Mouse (Mus musculus) bone marrow macrophage, adult 2 months (primary cell): ENCODE measurements at regions not wholly inside any gene's neighbourhood (a gene's known extent, or its start where the extent isn't known, plus 50 kb on each side); places are given as distances from the start of the nearest gene placed in this dataset.
A peak's percentile ranks its signal among the peaks of the same experiment; 100 is the strongest.

Source experiments
- H3K27ac ChIP-seq: 2 replicates; pipeline ENCODE4 v1.5.1; 2012; ENCODE audit warnings: low read depth, low read length; ENCODE audit not compliant: insufficient read depth
- H3K4me1 ChIP-seq: 2 replicates; pipeline ENCODE4 v1.6.1; 2012; ENCODE audit warnings: low read length; ENCODE audit not compliant: control insufficient read depth, insufficient read depth
- H3K4me3 ChIP-seq: 2 replicates; pipeline ENCODE4 v1.5.1; 2012; ENCODE audit warnings: mild to moderate bottlenecking, low read length, moderate library complexity; ENCODE audit not compliant: insufficient read depth
- CTCF ChIP-seq: IDR thresholded peaks from 2 replicates; pipeline ENCODE4 v1.5.1; 2012; ENCODE audit warnings: low read depth, mild to moderate bottlenecking, low read length, moderate library complexity
- POLR2A ChIP-seq: IDR thresholded peaks from 2 replicates; pipeline ENCODE4 v1.6.1; 2012; ENCODE audit warnings: mild to moderate bottlenecking, low read depth, low read length, borderline replicate concordance

DNA sequence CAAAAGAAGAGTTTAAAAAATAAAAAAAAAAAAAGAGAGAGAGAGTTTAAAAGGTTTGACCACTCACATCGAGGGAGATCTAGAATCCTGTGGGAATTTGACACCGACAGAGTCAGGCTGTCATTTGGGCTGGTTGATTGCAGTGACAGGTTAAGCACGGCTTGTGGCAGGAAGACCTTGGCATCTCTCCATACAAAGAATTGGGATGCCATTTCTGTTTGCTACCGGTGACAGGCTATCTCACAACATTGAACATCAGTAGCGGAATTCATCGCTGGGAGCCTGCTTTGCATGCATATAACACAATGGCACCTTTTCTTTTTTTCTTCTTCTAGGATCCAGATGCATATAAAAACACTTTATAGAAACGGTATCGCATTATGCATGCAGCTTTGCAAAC, 53.7 kb upstream of the Gm26657 start:
- H3K4me1 ChIP-seq: peaks cover 3% of the 10 kb centered on the region
- TF ChIP-seq POLR2A (no peak), CTCF (no peak)
- no peak overlapping the region for H3K27ac ChIP-seq
- no peak overlapping the region for H3K4me3 ChIP-seq

DNA sequence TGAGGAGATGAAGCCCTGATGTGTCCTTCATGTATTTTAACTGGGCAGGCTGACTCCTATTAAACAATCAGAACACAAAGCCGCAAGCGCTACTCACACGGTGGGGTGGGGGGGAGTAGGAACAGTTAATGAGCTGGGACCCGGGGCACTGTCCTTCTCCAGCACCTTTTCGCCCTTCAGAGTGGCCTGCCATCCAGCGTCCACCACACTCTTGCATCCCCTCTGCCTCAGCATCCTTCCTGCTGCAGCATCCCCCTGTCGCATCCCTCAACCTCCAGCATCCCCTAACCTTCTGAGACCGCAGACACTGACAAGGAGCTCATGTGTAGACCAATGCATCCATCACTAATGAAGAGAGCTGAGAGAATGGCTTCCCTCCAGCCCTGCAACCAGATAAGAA, 54.2 kb upstream of the Gm26657 start:
- Histone ChIP-seq H3K27ac (no peak overlapping the region), H3K4me3 (no peak overlapping the region), H3K4me1 (peaks cover 6% of the 10 kb centered on the region)
- no peak for TF ChIP-seq POLR2A
- TF ChIP-seq CTCF: no peak

DNA sequence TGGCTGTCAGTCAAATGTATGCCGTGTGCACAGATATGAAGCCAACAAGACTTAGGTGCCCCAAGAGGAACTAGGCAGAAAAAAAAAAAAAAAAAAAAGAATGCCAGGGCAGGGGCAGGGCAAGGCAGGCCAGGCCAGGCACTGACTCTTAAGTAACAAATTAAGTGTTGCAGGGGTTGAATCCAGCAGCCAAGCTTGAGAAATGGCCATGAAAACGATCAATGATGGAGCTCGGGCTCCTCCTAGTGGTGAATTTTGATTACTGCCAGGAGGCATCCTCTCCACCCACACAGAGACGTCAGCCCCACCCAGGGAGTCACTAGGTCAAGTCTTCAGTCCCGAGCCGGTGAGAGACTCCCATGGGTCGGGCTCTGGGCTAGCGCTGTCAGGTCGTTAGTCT, 54.7 kb upstream of the Gm26657 start:
- Histone ChIP-seq H3K4me1 (peaks cover 9% of the 10 kb centered on the region), H3K4me3 (no peak overlapping the region), H3K27ac (no peak overlapping the region)
- TF ChIP-seq POLR2A: no peak
- TF ChIP-seq CTCF: peak; percentile 68

DNA sequence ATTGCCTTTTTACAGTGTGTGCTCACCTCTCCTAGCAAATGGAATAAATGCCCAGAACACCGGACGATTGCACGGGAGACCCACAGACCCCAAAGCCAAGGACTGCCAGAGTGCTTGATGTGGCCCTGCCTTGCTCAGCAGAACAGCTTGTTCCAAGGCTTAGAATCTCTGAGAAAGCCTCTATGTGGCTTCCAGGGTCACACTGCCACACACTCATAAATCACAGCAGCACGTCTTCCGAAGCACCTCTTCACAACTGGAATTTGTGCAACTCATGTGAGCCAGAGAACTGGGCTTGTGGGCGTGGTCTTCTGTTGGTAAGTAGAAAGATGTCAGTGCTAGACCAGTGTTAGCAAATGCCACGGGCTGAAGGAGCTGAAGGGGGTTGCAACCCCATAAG, 55.8 kb upstream of the Gm26657 start:
- H3K4me3 ChIP-seq: no peak overlapping the region
- peaks cover 9% of the 10 kb centered on the region for H3K4me1 ChIP-seq
- TF ChIP-seq POLR2A (no peak), CTCF (no peak)
- no peak overlapping the region for H3K27ac ChIP-seq

DNA sequence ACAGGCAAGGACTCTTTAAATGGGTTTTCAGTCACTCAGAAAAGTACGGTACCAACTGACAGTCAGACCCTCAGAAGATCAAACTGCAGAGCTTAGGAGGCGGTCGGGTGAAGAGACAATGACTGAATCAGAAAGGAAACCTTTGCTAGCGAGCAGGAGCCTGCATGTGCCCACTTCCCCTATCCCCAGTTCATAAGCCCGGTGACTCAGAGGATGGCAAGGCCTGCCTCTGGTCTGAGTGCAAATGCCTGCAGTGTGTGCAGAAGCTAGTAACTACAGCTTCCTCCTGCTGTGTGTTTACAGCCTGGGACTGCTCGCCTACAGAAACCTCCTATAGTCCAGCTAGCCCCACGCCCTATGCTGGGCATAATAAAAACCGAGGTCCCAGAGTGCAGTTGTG, 58.7 kb upstream of the Gm26657 start:
- TF ChIP-seq CTCF (no peak), POLR2A (no peak)
- Histone ChIP-seq H3K27ac (0 out of 2 replicates have a peak overlapping the region, but pooled peaks have one; percentile 28), H3K4me1 (peaks cover 9% of the 10 kb centered on the region), H3K4me3 (no peak overlapping the region)

DNA sequence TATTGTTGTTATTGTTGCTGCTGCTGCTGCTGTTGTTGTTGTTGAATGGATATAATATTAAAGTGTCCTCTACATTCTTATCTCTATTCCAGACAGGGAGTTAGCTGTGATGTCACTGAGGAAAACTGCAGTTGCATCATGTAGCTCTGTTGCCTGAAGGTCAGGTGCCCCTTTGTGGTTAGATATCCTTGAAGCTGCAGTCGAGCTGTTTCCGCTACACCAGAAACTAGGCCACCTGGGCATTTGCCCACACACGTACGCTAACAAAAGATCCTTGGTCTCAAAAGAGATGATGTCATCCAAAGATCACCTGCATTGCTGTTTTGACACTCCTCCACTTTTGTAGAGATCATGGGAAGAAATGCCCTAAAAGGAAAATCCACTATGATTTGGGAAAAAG, 66.0 kb upstream of the Gm26657 start:
- H3K27ac ChIP-seq: no peak overlapping the region
- H3K4me1 ChIP-seq: no peaks in the 10 kb centered on the region
- no peak for TF ChIP-seq POLR2A
- TF ChIP-seq CTCF: no peak
- H3K4me3 ChIP-seq: no peak overlapping the region

DNA sequence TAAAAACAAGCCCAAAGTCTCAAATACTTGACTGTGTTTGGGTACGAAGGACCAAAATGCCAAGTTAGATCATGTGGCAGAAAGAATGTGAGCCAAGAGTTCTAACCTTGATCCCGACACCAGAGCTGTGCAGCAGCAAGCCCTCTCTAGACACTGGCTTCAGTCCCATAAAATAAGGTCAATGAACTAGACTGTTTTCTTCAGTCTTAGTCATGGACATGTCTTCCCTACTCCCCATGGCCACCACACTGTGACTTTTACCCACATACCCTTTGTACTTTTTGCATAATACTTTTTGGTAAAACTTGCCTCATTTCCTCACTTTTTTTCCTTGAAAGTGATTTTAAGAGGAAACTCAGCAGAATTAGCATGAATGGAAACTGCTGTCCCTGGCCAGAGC, 74.9 kb upstream of the Gm26657 start:
- TF ChIP-seq CTCF (no peak), POLR2A (no peak)

DNA sequence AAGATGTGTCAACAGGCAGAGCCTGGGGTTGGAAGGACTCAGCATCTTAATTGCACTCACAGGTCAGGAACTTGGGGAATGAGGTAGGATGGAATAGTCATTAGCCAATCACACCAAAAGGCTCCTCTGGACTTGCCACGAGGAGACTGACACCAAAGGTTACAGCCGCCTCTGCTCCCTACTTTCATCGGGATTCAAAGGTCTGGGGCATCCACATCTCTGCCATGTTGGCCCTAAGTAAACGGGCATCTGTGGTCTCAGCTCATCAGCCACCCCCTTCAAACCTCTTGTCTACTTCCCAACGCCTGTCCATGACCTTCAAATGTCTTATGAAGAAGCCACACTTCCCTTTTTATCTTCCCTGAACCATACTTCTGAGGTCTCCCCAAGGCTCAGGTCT, 78.1 kb upstream of the Gm26657 start:
- no peak overlapping the region for H3K4me3 ChIP-seq
- no peak for TF ChIP-seq CTCF
- no peak for TF ChIP-seq POLR2A

More for the DNA sequence above, 74.9 kb upstream of the Gm26657 start:
- Histone ChIP-seq H3K4me1 (no peaks in the 10 kb centered on the region), H3K4me3 (no peak overlapping the region), H3K27ac (no peak overlapping the region)

DNA sequence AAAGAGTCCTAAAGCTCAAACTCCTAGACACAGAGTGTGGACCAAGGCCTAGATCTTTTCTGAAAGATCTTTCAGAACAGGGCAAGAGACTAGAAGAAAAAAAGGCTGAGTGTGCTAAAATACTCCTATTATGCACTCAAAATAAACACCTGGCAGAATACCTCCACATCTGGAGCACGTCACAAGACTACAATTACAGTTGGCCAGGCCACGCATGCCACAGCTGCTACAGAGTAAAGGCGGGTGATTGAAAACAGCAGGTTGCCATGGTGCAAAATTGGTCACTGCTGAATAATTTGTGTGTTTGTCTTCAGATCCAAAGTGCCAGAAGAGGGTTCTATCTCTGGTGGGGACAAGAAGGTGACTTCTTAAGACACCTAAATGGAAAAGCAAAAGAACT, 82.8 kb upstream of the Gm26657 start:
- no peak for TF ChIP-seq CTCF

More for the DNA sequence above, 78.1 kb upstream of the Gm26657 start:
- Histone ChIP-seq H3K4me1 (no peaks in the 10 kb centered on the region), H3K27ac (no peak overlapping the region)

DNA sequence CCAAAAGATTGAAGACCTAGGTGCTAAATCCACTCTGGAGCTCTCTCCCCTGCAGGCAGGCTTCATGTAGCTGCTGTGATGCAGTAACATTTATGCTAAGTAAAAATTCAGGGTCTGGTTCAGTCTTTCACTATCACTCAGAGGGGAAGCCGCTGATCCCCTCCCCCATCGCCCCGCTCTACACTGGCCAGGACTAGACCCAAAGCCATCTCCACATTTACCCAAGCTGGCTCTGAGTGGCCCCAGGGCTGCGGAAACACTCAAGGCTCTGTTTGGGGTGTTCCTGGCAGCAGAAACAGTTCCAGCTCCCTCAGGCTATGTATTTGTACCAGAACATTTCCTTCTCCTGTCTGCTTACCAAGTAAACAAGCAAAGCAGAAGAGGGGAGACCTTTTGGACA, 85.5 kb upstream of the Gm26657 start:
- no peaks in the 10 kb centered on the region for H3K4me1 ChIP-seq
- no peak overlapping the region for H3K27ac ChIP-seq
- no peak overlapping the region for H3K4me3 ChIP-seq
- TF ChIP-seq POLR2A (no peak), CTCF (no peak)

More for the DNA sequence above, 82.8 kb upstream of the Gm26657 start:
- H3K27ac ChIP-seq: no peak overlapping the region
- no peaks in the 10 kb centered on the region for H3K4me1 ChIP-seq
- no peak overlapping the region for H3K4me3 ChIP-seq

DNA sequence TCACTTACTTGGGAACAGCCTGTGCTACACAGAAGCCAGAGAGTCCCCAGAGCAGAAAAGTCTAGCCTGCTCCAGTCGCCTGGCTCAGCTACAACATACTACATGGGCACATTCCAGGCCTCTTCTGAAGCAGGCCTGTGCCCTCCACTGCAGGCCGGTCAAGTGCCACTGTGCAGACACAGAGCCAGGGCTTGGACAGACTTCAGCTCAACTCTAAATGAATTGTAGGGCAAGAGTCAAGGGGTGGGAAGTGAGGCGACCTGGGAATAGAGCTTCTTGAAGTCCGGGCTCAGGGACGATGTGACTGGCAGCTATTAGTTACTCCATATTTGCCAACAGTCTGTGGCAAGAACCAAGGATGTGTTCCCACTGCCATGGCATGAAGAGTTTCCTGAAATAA, 87.1 kb upstream of the Gm26657 start:
- Histone ChIP-seq H3K27ac (no peak overlapping the region), H3K4me1 (no peaks in the 10 kb centered on the region), H3K4me3 (no peak overlapping the region)
- TF ChIP-seq CTCF: no peak
